Mouse (Mus musculus): ENCODE results near the gene H2-Q10. TPM values are rescaled to one million over a fixed set of nuclear protein-coding genes. Genes with fewer than 3 reads are reported as not detected.
"Not testable (repeated sequence)": the region's sequence is repeated elsewhere in the genome, so short reads cannot be mapped to it uniquely, and the experiment has no call there.

Gene H2-Q10
- polyA plus RNA-seq, 1 experiment from 2014 or later: not detected

- WGBS: 8% methylated on average over 8 of the region's 8 CpGs
- H3K36me3 ChIP-seq (ENCODE audit: poor library complexity, severe bottlenecking); H3K27ac ChIP-seq; H3K4me2 ChIP-seq; H3K4me3 ChIP-seq; H3K9ac ChIP-seq; H3K9me3 ChIP-seq (replicated peaks); H3K4me1 ChIP-seq; ATAC-seq: not testable (repeated sequence)
- H3K27me3 ChIP-seq: peaks cover 12% of the 10 kb centered on the region
Observed at GRCm38 (mm10) chr17:35434836-35435235, 35.1 kb upstream of the H2-Q10 start.

DNA sequence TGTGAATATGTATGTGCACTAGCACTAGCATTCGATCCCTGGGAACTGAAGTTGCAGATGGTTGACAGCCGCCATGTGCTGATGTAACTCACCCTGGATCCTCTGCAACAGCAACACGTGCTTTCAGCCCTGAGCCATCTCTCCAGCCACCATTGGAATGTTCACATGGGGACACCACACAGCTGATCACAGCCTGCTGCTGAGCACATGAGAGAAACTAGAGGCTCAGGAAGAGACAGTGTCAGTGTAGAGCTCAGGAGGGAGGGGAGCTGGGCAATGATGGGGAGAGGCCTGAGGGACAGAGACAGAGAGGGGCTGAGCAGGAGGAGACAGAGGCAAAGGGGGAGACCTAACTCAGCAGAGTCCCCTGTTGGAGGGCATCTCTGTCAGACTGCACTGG, 34.3 kb upstream of the H2-Q10 start:
- not testable (repeated sequence) for H3K4me1 ChIP-seq; H3K9ac ChIP-seq; H3K36me3 ChIP-seq (ENCODE audit: poor library complexity, severe bottlenecking); H3K9me3 ChIP-seq (replicated peaks); H3K4me2 ChIP-seq; H3K27ac ChIP-seq; ATAC-seq; H3K4me3 ChIP-seq
- H3K27me3 ChIP-seq: peaks cover 18% of the 10 kb centered on the region
- WGBS: 75% methylated on average over 3 of the region's 3 CpGs

GRCm38 (mm10) chr17:35437386-35437936, 32.4 kb upstream of the H2-Q10 start:
- not testable (repeated sequence) for H3K27ac ChIP-seq; H3K9ac ChIP-seq; H3K4me1 ChIP-seq; H3K36me3 ChIP-seq (ENCODE audit: poor library complexity, severe bottlenecking); H3K4me3 ChIP-seq; H3K4me2 ChIP-seq; ATAC-seq; H3K9me3 ChIP-seq (replicated peaks)
- peaks cover 18% of the 10 kb centered on the region for H3K27me3 ChIP-seq
- 68% methylated on average over 1 of the region's 1 CpGs for WGBS

- peak overlapping the region; percentile 80 for H3K4me2 ChIP-seq
- H3K4me1 ChIP-seq; H3K9ac ChIP-seq; H3K36me3 ChIP-seq (ENCODE audit: poor library complexity, severe bottlenecking); H3K27ac ChIP-seq; H3K9me3 ChIP-seq (replicated peaks); H3K4me3 ChIP-seq; ATAC-seq: not testable (repeated sequence)
- 86% methylated on average over 3 of the region's 3 CpGs for WGBS
- peaks cover 18% of the 10 kb centered on the region for H3K27me3 ChIP-seq
Observed at GRCm38 (mm10) chr17:35438395-35438794, 31.5 kb upstream of the H2-Q10 start.

GRCm38 (mm10) chr17:35438885-35439284, 31.0 kb upstream of the H2-Q10 start, which contains the start of gene H2-Q7:
TSS of gene H2-Q7 (plus strand) at chr17:35439155.
- H3K4me2 ChIP-seq: peak within 1 kb of the TSS; percentile 80
- H3K27me3 ChIP-seq: peaks cover 18% of the 10 kb centered on the region
- H3K9me3 ChIP-seq (replicated peaks); H3K27ac ChIP-seq; H3K4me1 ChIP-seq; H3K36me3 ChIP-seq (ENCODE audit: poor library complexity, severe bottlenecking): not testable (repeated sequence)
- H3K4me3 ChIP-seq: peak within 1 kb of the TSS; percentile 44
- H3K9ac ChIP-seq: peak within 1 kb of the TSS; percentile 54
- WGBS: 4% methylated on average over 18 of the region's 18 CpGs
- peak; percentile 87 for ATAC-seq

DNA sequence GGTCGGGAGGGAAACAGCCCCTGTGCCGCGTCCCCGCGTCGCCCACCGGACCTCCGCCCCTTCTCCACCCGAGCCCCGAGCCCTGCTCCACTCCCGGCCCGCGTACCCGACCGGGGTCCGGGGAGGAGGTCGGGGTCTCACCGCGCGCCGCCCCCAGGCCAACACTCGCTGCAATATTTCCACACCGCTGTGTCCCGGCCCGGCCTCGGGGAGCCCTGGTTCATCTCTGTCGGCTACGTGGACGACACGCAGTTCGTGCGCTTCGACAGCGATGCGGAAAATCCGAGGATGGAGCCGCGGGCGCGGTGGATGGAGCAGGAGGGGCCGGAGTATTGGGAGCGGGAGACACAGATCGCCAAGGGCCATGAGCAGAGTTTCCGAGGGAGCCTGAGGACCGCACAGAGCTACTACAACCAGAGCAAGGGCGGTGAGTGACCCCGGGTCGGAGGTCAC, 30.6 kb upstream of the H2-Q10 start:
- Histone ChIP-seq H3K27me3 (peaks cover 18% of the 10 kb centered on the region), H3K9ac (peak overlapping the region; percentile 54), H3K4me2 (peak overlapping the region; percentile 80), H3K4me3 (peak overlapping the region; percentile 44)
- H3K9me3 ChIP-seq (replicated peaks); H3K27ac ChIP-seq; H3K4me1 ChIP-seq; H3K36me3 ChIP-seq (ENCODE audit: poor library complexity, severe bottlenecking): not testable (repeated sequence)
- ATAC-seq: peak; percentile 40; the same call in 1 of the 2 replicates
- WGBS: 1% methylated on average over 41 of the region's 48 CpGs

DNA sequence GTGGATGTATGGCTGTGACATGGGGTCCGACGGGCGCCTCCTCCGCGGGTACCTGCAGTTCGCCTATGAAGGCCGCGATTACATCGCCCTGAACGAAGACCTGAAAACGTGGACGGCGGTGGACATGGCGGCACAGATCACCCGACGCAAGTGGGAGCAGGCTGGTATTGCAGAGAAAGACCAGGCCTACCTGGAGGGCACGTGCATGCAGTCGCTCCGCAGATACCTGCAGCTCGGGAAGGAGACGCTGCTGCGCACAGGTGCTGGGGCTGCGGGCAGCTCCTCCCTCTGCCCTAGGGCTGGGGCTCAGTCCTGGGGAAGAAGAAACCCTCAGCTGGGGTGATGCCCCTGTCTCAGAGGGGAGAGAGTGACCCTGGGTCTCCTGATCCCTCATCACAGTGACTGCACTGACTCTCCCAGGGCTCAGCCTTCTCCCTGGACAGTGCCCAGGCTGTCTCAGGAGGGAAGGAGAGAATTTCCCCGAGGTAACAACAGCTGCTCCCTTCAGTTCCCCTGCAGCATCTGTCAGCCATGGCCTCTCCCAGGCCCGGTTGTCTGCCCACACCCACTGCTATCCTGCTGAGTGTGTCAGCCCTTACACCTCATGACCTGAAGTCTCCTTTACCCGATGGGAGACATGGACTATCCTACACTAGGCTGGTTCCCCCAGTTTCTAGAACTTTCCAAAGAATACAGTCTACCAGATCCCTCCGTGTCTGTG, 29.8 kb upstream of the H2-Q10 start:
- Histone ChIP-seq H3K4me2 (peak overlapping the region; percentile 80; the same call in 1 of the 2 replicates), H3K27me3 (peaks cover 18% of the 10 kb centered on the region)
- H3K9me3 ChIP-seq (replicated peaks); H3K4me1 ChIP-seq; H3K36me3 ChIP-seq (ENCODE audit: poor library complexity, severe bottlenecking); ATAC-seq; H3K4me3 ChIP-seq; H3K27ac ChIP-seq; H3K9ac ChIP-seq: not testable (repeated sequence)
- 46% methylated on average over 27 of the region's 27 CpGs for WGBS

DNA sequence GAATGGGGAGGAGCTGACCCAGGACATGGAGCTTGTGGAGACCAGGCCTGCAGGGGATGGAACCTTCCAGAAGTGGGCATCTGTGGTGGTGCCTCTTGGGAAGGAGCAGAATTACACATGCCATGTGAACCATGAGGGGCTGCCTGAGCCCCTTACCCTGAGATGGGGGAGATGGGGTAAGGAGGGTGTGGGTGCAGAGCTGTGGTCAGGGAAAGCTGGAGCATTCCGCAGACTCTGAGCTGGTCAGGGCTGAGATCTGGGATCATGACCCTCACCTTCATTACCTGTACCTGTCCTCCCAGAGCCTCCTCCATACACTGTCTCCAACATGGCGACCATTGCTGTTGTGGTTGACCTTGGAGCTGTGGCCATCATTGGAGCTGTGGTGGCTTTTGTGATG, 27.5 kb upstream of the H2-Q10 start:
- WGBS: 84% methylated on average over 2 of the region's 2 CpGs
- not testable (repeated sequence) for H3K27ac ChIP-seq

GRCm38 (mm10) chr17:35444510-35444909, 25.4 kb upstream of the H2-Q10 start:
- not testable (repeated sequence) for H3K4me1 ChIP-seq; H3K9ac ChIP-seq; H3K4me3 ChIP-seq; H3K9me3 ChIP-seq (replicated peaks); H3K4me2 ChIP-seq; H3K27ac ChIP-seq; H3K36me3 ChIP-seq (ENCODE audit: poor library complexity, severe bottlenecking); ATAC-seq; H3K27me3 ChIP-seq
- WGBS: 87% methylated on average over 2 of the region's 2 CpGs

More for the DNA sequence above, 27.5 kb upstream of the H2-Q10 start:
- not testable (repeated sequence) for H3K4me2 ChIP-seq; ATAC-seq; H3K36me3 ChIP-seq (ENCODE audit: poor library complexity, severe bottlenecking); H3K4me3 ChIP-seq; H3K9me3 ChIP-seq (replicated peaks); H3K9ac ChIP-seq; H3K4me1 ChIP-seq
- H3K27me3 ChIP-seq: peaks cover 13% of the 10 kb centered on the region

DNA sequence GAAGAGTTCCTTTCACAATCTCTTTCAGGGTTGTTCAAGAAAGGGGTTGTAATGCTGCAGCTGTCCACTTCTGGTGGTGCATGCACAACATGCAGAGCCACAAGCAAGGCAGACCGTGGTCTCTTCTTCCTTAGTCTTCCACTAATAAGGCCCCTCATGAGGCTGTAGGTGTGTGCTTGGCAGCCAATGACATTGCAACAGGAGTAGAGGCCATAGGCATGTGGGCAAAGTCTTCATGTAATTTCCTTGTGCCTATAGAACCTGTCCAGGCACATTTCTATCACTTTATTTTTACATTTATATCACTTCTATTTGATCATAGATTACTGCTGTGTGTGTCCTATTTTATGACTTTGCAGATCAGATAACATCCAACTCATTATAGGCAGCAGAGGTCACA, 11.6 kb upstream of the H2-Q10 start:
- H3K4me3 ChIP-seq; H3K9ac ChIP-seq; ATAC-seq; H3K27ac ChIP-seq; H3K27me3 ChIP-seq; H3K9me3 ChIP-seq (replicated peaks); H3K4me2 ChIP-seq; H3K4me1 ChIP-seq; H3K36me3 ChIP-seq (ENCODE audit: poor library complexity, severe bottlenecking): not testable (repeated sequence)
- no CpG with 5 or more reads among the region's 1 CpGs for WGBS

- H3K9ac ChIP-seq; H3K27me3 ChIP-seq; H3K36me3 ChIP-seq (ENCODE audit: poor library complexity, severe bottlenecking); H3K9me3 ChIP-seq (replicated peaks); H3K4me2 ChIP-seq; H3K4me3 ChIP-seq; H3K4me1 ChIP-seq; H3K27ac ChIP-seq: not testable (repeated sequence)
- WGBS: 50% methylated on average over 3 of the region's 9 CpGs
- 0 out of 2 replicates have a peak, but pooled peaks have one; percentile 19 for ATAC-seq
Observed at GRCm38 (mm10) chr17:35460513-35461341, 9.2 kb upstream of the H2-Q10 start.

DNA sequence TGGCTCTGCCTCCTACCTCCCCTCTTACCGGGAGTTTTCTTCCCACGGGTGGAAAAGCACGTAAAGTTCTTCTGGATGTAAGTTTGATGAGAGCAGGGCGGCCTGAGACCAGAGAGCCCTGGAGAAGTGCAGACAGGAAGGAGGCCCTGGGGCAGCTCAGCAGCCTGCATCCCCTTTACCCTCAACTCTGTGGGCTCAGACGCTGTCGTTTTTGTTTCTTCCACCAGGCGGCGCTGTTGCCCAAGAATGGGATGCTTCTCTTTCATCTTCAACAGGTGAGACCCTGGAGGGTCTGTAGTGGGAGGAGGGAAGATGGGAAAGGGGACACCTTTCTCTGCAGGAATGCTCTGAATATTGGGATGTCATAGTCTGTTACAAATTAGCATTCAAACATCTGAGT, 4.2 kb upstream of the H2-Q10 start:
- not testable (repeated sequence) for H3K9ac ChIP-seq; H3K36me3 ChIP-seq (ENCODE audit: poor library complexity, severe bottlenecking); H3K9me3 ChIP-seq (replicated peaks); H3K4me1 ChIP-seq; H3K4me3 ChIP-seq; H3K27ac ChIP-seq; ATAC-seq; H3K4me2 ChIP-seq
- H3K27me3 ChIP-seq: peaks cover 24% of the 10 kb centered on the region
- WGBS: 7% methylated on average over 8 of the region's 8 CpGs

Data from forebrain, embryonic 13.5 days (tissue).